Mouse (Mus musculus) liver, embryonic 14.5 days (tissue): ENCODE measurements around the gene Sall4. TPM values are rescaled to one million over a fixed set of nuclear protein-coding genes. Genes with fewer than 3 reads are reported as not detected.
A peak's percentile ranks its signal among the peaks of the same experiment; 100 is the strongest.
"Not testable (repeated sequence)": the region's sequence is repeated elsewhere in the genome, so short reads cannot be mapped to it uniquely, and the experiment has no call there.

Experiments
- ATAC-seq: fragments of 200-750 bp; cut with Nextera tagmentation; 2 replicates; pipeline ENCODE4 v1.8.0; 2017; ENCODE audit warnings: moderate number of reproducible peaks, mild to moderate bottlenecking, moderate library complexity; ENCODE audit not compliant: insufficient read depth
- DNase-seq, 3 experiments: peaks; one replicate each; pipeline ENCODE4 v3.0.0-alpha.2; 2012 to 2013; ENCODE audit warnings: low read depth in 3 of 3, low spot score in 3 of 3
- H3K27ac ChIP-seq: fragments of 300-500 bp; sonication (generic); 2 replicates; pipeline ENCODE4 v1.5.1; 2014; ENCODE audit warnings: moderate library complexity, mild to moderate bottlenecking, control low read depth, inconsistent platforms
- H3K27me3 ChIP-seq: fragments of 300-500 bp; sonication (generic); 2 replicates; pipeline ENCODE4 v1.6.1; 2014; ENCODE audit warnings: mild to moderate bottlenecking, low read length, moderate library complexity; ENCODE audit not compliant: control insufficient read depth, insufficient read depth
- H3K36me3 ChIP-seq: fragments of 300-500 bp; sonication (generic); replicated peaks from 2 replicates; pipeline ENCODE4 v1.6.1; 2014; ENCODE audit warnings: low read depth; ENCODE audit not compliant: control insufficient read depth, insufficient read depth
- H3K4me1 ChIP-seq, 2 experiments: fragments of 200-500 bp in 1 of 2; fragments of 300-500 bp in 1 of 2; sonication (generic) in 1 of 2; replicated peaks; 2 replicates each; pipeline ENCODE4 v1.6.1; 2012 to 2014; ENCODE audit warnings: antibody characterized with exemption in 1 of 2, inconsistent platforms in 1 of 2, low read length in 1 of 2; ENCODE audit not compliant: control insufficient read depth in 2 of 2, insufficient read depth in 2 of 2
- H3K4me2 ChIP-seq: fragments of 300-500 bp; sonication (generic); 2 replicates; pipeline ENCODE4 v1.6.1; 2014; ENCODE audit warnings: low read depth, mild to moderate bottlenecking, control low read depth, moderate library complexity
- H3K4me3 ChIP-seq, 2 experiments: fragments of 200-500 bp in 1 of 2; fragments of 300-500 bp in 1 of 2; sonication (generic) in 1 of 2; 2 replicates each; pipeline ENCODE4 v1.5.1; 2012 to 2014; ENCODE audit warnings: low read depth in 2 of 2, low read length in 2 of 2, mild to moderate bottlenecking in 2 of 2, control low read depth in 1 of 2, inconsistent platforms in 1 of 2, moderate library complexity in 1 of 2; ENCODE audit not compliant: insufficient read depth in 1 of 2
- H3K9ac ChIP-seq: fragments of 300-500 bp; sonication (generic); replicated peaks from 2 replicates; pipeline ENCODE4 v1.6.1; 2014; ENCODE audit warnings: mild to moderate bottlenecking, control low read depth, moderate library complexity
- H3K9me3 ChIP-seq: fragments of 300-500 bp; sonication (generic); 2 replicates; pipeline ENCODE4 v1.6.1; 2016; ENCODE audit warnings: low read length, mixed read lengths; ENCODE audit not compliant: control insufficient read depth
- CTCF ChIP-seq: IDR thresholded peaks from 2 replicates; pipeline ENCODE4 v1.5.1; 2016; ENCODE audit warnings: antibody characterized with exemption, low read depth, control low read depth
- EP300 ChIP-seq: IDR thresholded peaks from 2 replicates; pipeline ENCODE4 v1.6.1; 2016; ENCODE audit warnings: antibody characterized with exemption, low read depth
- WGBS: fragments of 180-500 bp; shearing (Covaris S2); extraction: QIAGEN DNeasy Blood & Tissue Kit; methylation state at CpG from one replicate; pipeline ENCODE4 v1.1.7; 2014; ENCODE audit not compliant: insufficient replicate concordance; 5-methylcytosine and 5-hydroxymethylcytosine counted together
- polyA plus RNA-seq, 2 experiments: library from polyadenylated mRNA; depleted of rRNA in 1 of 2; stranded (reverse) in 1 of 2; unstranded in 1 of 2; fragments of >200 nt; fragmentation: Nextera tagmentation in 1 of 2; extraction: Ambion mirVana in 1 of 2; gene quantifications; 2 replicates each; pipeline versions ENCODE4 v1.2.1 to v1.2.3; 2012 to 2014

Gene Sall4
- polyA plus RNA-seq, 2 experiments: 1.9 to 3.9 TPM

- ATAC-seq (no peak), DNase-seq (no peak)
- no peak overlapping the region for H3K9ac ChIP-seq
- peaks cover 46% of the 10 kb centered on the region for H3K27me3 ChIP-seq
- no peak overlapping the region for H3K27ac ChIP-seq
- no peaks in the 10 kb centered on the region for H3K9me3 ChIP-seq
- TF ChIP-seq EP300 (no peak), CTCF (no peak)
- no peaks in the 10 kb centered on the region for H3K36me3 ChIP-seq
- WGBS: 21% methylated on average over 4 of the region's 4 CpGs
- H3K4me1 ChIP-seq: no peaks in the 10 kb centered on the region
- no peak overlapping the region for H3K4me3 ChIP-seq
- no peak overlapping the region for H3K4me2 ChIP-seq
Observed at GRCm38 (mm10) chr2:168761954-168762353, 5.8 kb downstream of the Sall4 start.

- Histone ChIP-seq H3K27ac (no peak overlapping the region), H3K4me2 (no peak overlapping the region), H3K9ac (no peak overlapping the region), H3K36me3 (no peaks in the 10 kb centered on the region), H3K27me3 (peaks cover 38% of the 10 kb centered on the region), H3K4me3 (no peak overlapping the region), H3K9me3 (no peaks in the 10 kb centered on the region), H3K4me1 (no peaks in the 10 kb centered on the region)
- 47% methylated on average over 9 of the region's 9 CpGs for WGBS
- no peak for TF ChIP-seq EP300
- no peak for TF ChIP-seq CTCF
- ATAC-seq (no peak), DNase-seq (no peak)
Observed at GRCm38 (mm10) chr2:168761141-168761540, 6.6 kb downstream of the Sall4 start.

DNA sequence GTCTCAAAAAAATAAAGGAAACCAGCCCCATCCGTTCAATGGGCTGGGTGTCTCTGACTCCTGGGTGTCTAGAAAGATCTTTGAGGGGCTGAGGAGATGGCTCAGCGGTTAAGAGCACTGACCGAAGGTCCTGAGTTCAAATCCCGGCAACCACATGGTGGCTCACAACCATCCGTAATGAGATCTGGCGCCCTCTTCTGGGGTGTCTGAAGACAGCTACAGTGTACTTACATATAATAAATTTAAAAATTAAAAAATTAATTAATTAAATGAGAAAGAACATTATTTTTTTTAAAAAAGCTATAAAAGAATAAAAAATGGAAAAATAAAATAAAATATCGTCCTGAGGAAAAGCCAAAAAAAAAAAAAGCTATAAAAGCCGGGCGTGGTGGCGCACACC lies 23.3 kb downstream of the Sall4 start:
- H3K27me3 ChIP-seq: peaks cover 15% of the 10 kb centered on the region
- H3K9me3 ChIP-seq, H3K4me1 ChIP-seq, ATAC-seq, H3K36me3 ChIP-seq, H3K9ac ChIP-seq, H3K4me3 ChIP-seq, H3K4me2 ChIP-seq, DNase-seq, H3K27ac ChIP-seq: not testable (repeated sequence)
- 79% methylated on average over 10 of the region's 10 CpGs for WGBS

DNA sequence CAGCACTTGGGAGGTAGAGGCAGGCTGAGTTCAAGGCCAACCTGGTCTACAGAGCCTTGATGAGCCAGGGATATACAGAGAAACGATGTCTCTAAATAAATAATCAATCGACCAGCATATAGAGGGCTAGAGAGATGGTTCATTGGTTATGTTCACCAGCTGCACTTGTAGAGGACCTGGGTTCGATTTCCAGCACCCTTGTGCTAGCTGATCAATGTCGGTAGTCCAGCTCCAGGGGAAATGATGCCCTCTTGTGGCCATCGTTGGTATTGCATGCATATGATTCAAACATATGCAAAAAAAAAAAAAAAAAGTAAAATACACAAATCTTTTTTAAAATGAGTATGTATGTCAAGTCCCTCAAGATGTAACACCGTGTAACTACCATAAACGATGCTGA lies 25.1 kb downstream of the Sall4 start:
- TF ChIP-seq EP300 (no peak), CTCF (peak; percentile 85)
- Histone ChIP-seq H3K9ac (no peak overlapping the region), H3K27me3 (peaks cover 15% of the 10 kb centered on the region), H3K4me2 (no peak overlapping the region), H3K9me3 (no peaks in the 10 kb centered on the region), H3K4me1 (no peaks in the 10 kb centered on the region), H3K4me3 (no peak overlapping the region), H3K36me3 (no peaks in the 10 kb centered on the region), H3K27ac (no peak overlapping the region)
- WGBS: 8% methylated on average over 7 of the region's 7 CpGs
- DNase-seq: no peak
- no peak for ATAC-seq

DNA sequence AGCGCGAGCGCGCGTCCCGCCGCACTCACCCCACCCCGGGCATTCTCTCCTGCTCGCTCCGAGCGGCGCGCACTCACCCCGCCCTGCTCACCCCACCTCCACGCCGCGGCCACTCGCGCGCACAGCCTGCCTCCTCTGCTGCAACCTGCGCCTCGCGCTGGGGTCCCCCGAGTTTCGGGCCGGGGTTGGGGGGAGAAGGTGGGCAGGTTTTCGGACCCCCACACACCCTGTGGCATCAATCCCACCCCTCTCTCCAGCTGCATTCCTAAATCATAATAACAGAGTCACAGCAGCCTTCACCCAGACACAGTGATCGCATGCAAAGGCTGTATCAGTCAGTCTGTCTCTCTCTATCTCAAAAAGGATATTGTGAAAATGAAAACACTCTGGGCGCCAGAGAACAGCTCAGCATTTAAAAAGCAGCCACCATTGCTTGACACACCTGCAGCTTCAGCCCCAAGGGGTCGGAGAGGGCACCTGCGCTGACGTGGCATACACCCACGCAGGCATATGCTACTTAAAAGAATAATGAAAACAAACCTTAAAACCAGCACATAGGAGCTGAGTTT lies 25.6 kb downstream of the Sall4 start, which contains the start of gene Atp9a:
Gene Atp9a (minus strand): TSS at position 351 of the 569 bp plus-strand sequence.
- DNase-seq (no peak), ATAC-seq (no peak)
- WGBS: 6% methylated on average over 33 of the region's 33 CpGs
- H3K9ac ChIP-seq: 0 out of 2 replicates have a peak within 1 kb of the TSS, but pooled peaks have one; percentile 18
- H3K27me3 ChIP-seq: peaks cover 15% of the 10 kb centered on the region
- H3K36me3 ChIP-seq: no peaks in the 10 kb centered on the region
- H3K9me3 ChIP-seq: no peaks in the 10 kb centered on the region
- H3K4me3 ChIP-seq: peak within 1 kb of the TSS; percentile 58 to 59
- H3K4me1 ChIP-seq: no peaks in the 10 kb centered on the region
- H3K27ac ChIP-seq: no peak within 1 kb of the TSS
- TF ChIP-seq CTCF: no peak
- no peak for TF ChIP-seq EP300
- H3K4me2 ChIP-seq: peak within 1 kb of the TSS; percentile 48
